Mouse (Mus musculus) layer of hippocampus, adult 2 months (tissue): Measurements from ENCODE around the gene Fam118a. TPM values are rescaled to one million over a fixed set of nuclear protein-coding genes. Genes with fewer than 3 reads are reported as not detected.

ENCODE experiments used
- DNase-seq, 2 experiments: peaks; one replicate each; pipeline ENCODE4 v3.0.0; 2022; ENCODE audit warnings: low spot score in 2 of 2
- H3K27ac ChIP-seq: fragments of 200-600 bp; 2 replicates; pipeline ENCODE4 v1.8.1; 2022
- H3K4me3 ChIP-seq: fragments of 200-600 bp; 2 replicates; pipeline ENCODE4 v1.8.1; 2022; ENCODE audit warnings: mild to moderate bottlenecking
- CTCF ChIP-seq: fragments of 200-600 bp; conservative IDR thresholded peaks from 2 replicates; pipeline ENCODE4 v1.8.1; 2022; ENCODE audit warnings: antibody characterized with exemption, mild to moderate bottlenecking, moderate library complexity
- total RNA-seq, 2 experiments: library from RNA; stranded (reverse); gene quantifications; 2 replicates each; pipeline ENCODE4 v1.2.3; 2021

Fam118a gene
- total RNA-seq, 2 experiments from 2014 or later = 26.9 to 35.9 TPM

DNA sequence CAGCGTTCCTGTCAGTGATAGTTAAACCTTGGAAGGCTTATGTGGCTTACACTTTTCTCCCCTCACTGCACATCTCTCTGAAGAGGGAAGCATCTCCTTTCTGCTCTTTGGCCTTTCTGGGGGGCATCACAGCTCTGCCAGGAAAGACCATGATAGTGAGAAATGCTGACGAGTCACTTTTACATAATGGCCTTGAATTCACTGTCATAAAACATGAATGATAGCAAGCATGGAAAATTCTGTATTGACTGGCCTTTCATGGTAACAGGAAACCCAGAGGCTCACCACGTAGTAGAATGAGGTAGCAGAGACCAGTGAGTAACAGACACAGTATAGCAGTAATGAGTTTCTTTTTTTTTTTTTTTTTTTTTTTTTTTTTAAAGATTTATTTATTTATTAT lies 25.4 kb downstream of the Fam118a start:
- TF ChIP-seq CTCF = no peak
- no peak for DNase-seq
- Histone ChIP-seq H3K27ac (no peak overlapping the region), H3K4me3 (no peak overlapping the region)

DNA sequence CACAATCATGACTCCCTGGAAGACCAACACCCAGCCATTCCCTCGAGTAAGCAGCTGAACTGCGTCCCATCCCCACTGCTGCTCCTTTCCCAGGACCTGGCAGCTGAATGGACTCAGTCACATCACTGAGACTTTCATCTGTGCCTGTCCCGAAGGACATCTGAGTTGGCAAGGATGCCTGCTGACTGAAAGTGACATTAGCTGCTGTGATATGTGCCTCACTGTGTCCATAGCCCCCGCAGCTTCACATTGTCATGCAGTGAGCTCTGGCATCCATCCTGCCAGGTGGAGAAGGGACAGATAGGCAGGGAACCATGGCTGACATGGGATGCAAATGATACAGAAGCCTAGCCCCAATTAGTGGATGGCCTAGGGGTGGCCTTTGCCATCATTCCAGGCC lies 26.4 kb downstream of the Fam118a start:
- no peak overlapping the region for H3K27ac ChIP-seq
- DNase-seq = no peak
- TF ChIP-seq CTCF = no peak
- no peak overlapping the region for H3K4me3 ChIP-seq

DNA sequence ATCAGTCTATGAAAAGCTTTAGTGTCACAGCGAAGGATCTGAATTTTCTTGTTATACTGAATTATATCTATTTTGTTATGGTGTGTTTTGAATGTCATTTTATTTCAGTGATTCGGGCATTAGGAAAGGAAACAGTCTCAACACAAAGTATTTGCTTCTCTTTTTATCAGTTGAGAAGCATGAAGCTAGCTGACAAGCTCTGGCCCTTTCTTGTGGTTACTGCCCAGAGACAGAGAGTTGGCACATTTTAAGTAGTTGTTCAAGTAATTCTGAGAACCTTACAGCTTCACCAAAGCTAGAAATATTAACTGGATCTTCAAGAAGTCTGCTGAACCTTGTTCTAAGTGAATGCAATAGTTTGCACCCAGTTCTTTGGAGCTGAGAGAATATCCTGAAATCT lies 34.7 kb downstream of the Fam118a start:
- no peak overlapping the region for H3K4me3 ChIP-seq
- DNase-seq = no peak
- TF ChIP-seq CTCF = no peak
- no peak overlapping the region for H3K27ac ChIP-seq

GRCm38 (mm10) chr15:85070561-85070960 lies 41.8 kb downstream of the Fam118a start:
- Histone ChIP-seq H3K4me3 (no peak overlapping the region), H3K27ac (no peak overlapping the region)
- peak; percentile 55 for DNase-seq
- TF ChIP-seq CTCF = peak; percentile 93

- DNase-seq = no peak
- Histone ChIP-seq H3K4me3 (no peak overlapping the region), H3K27ac (no peak overlapping the region)
- no peak for TF ChIP-seq CTCF
These were observed 43.9 kb downstream of the Fam118a start for GRCm38 (mm10) chr15:85072651-85073050.

DNA sequence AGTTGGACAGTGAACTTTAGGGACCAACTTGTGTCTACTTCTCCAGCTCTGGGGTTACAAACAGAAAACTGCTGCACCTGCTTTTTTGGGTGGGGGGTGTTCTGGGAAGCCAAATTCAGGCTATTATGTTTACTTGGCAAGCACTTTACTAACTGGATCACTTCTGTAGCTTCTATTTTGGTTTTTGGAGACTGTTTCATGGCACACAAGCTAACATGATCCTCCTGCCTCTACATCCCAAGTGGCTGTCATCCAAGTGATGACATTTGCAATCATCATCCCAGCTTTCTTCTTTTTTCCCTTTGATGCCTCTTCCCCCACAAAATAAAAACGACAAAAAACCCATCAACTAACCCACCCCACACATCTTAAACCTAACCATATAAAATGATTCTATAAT lies 56.9 kb downstream of the Fam118a start:
- DNase-seq = peak; percentile 27 to 29
- no peak for TF ChIP-seq CTCF
- peak overlapping the region; percentile 69 for H3K27ac ChIP-seq
- no peak overlapping the region for H3K4me3 ChIP-seq

Other genes starting within 250 kb of the Fam118a start
- 10 to 100 TPM in 1 of 2 experiments, 1 to 10 TPM in 1; 8.8 to 11.9 TPM for gene Phf21b, start 172.9 kb upstream of the Fam118a start, total RNA-seq
- gene Gm29666, start 108.9 kb upstream of the Fam118a start, total RNA-seq = 1 to 10 TPM; 1.4 to 1.7 TPM
- 10 to 100 TPM; 32.0 to 33.3 TPM for gene Nup50, start 105.5 kb upstream of the Fam118a start, total RNA-seq
- 10 to 100 TPM; 85.0 to 95.0 TPM for gene 5031439G07Rik, start 40.4 kb upstream of the Fam118a start, total RNA-seq
- not detected for gene Upk3a, start 11.8 kb upstream of the Fam118a start, total RNA-seq
- gene Smc1b, start 103.0 kb downstream of the Fam118a start, total RNA-seq = under 1 TPM; 0.08 to 0.12 TPM
- under 1 TPM; 0.44 to 0.49 TPM for gene Ribc2, start 103.1 kb downstream of the Fam118a start, total RNA-seq
- 10 to 100 TPM; 13.4 to 13.8 TPM for gene Fbln1, start 177.0 kb downstream of the Fam118a start, total RNA-seq